Mouse (Mus musculus): ENCODE data around the gene Gm49369.

DNA sequence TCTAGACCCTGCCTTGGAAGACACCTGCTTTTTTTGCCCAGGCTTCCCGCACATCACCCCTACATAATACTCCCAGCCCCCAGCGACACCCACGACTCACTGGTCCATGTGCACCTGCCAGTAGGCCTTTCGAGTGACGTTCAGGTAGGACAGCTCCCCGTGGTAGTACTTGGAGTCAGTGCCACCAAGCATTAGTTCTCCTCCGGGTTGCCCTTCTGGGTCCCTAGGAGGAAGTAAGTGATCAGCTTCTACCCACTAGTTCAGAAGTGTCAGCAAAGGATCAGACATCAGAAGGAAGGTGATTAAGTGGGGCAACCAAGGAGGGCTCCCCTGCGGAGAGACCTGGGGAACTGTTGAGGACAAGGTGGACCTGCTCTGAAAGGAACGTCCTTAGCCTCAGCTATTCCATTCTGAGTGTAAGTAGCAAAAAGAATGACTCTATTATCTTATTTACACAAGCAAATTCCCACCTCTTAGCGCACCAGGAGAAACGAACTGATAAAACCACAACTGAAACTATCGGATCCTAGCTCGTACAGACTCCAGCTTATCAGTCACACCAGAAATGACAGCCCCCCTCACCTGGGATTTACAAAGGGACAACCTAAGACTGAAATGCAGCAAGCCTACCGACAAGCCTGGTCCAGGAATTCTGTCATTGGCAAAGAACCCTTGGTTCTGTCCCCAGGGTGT, 5.1 kb downstream of the Gm49369 start:
- TF ChIP-seq USF1 (IDR thresholded peaks at IDR 0.05; ENCODE audit: low read depth) = no peak
- no peak for TF ChIP-seq E2F4 (IDR thresholded peaks at IDR 0.05; ENCODE audit: insufficient read depth)
- no peak for TF ChIP-seq TCF12 (IDR thresholded peaks at IDR 0.05; ENCODE audit: insufficient read depth, poor library complexity, severe bottlenecking)
- TF ChIP-seq MYOG (IDR thresholded peaks at IDR 0.05; ENCODE audit: control insufficient read depth in 1 of 3, insufficient read depth in 1 of 3, insufficient read length in 2 of 3, low read depth in 2 of 3) = no peak
- TF ChIP-seq MAX (IDR thresholded peaks at IDR 0.05; ENCODE audit: low read depth) = no peak

Data from myocyte (in vitro differentiated cells).